Mouse (Mus musculus) granulocyte monocyte progenitor cell, adult 5-6 weeks (primary cell): ENCODE data around the gene Ppp1r37. TPM values are rescaled to one million over a fixed set of nuclear protein-coding genes. Genes with fewer than 3 reads are reported as not detected.

Source experiments
- ATAC-seq: replicated peaks from 2 replicates; pipeline ENCODE4 v1.8.0; 2016; ENCODE audit warnings: mild to moderate bottlenecking, moderate TSS enrichment, inconsistent platforms; ENCODE audit not compliant: poor library complexity, severe bottlenecking
- total RNA-seq, 2 experiments: library from RNA; stranded (forward) in 1 of 2; stranded (reverse) in 1 of 2; fragments of 200-712, 200-1000 nt in 1 of 2; fragments of >200 nt in 1 of 2; fragmentation: Nextera tagmentation in 1 of 2; gene quantifications; 2 replicates each; pipeline ENCODE4 v1.2.3; 2014 to 2017

The Ppp1r37 gene
- total RNA-seq, 2 experiments from 2014 or later, result 17.8 to 32.3 TPM

DNA sequence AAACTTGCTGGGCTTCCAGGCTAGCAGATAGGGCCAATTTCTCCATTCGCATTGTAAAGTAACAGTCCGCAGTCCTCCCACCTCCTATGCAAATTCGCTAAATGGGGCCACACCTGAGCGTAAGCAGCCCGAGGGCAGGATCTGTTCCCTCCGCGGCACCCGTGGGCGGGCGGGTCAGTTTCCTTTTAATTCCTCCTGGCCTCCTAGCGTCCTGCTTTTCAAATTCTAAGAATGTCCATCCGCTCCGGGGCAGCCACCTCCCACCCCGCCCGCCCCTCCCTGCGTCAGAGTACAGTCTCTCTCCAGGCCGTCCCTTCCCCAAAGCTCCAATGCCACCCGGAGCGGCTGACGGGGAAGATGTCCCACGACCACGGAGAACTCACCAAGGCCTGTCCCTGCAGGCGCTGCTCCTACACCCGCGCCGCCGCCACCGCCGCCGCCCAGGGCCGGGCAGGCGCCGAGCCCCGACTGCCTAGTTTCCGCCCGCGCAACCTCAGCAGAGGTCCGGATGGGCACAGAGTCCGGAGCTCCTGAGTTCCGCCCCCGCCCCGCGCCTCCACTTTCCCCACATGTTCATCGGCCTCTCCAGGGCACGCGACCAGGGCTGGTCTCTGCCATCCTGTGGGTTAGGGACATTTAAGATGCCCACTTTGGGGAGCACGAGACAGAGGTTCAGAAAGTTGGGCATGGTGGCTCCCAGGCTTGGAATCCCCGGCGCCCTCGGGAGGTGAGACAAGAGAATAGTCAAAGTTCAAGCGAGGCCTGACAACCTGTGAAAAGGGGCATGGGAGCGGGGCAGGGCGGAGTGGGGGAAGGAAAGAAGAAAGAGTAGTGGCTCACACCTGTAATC, 10.3 kb upstream of the Ppp1r37 start:
- ATAC-seq, result peak; percentile 58

DNA sequence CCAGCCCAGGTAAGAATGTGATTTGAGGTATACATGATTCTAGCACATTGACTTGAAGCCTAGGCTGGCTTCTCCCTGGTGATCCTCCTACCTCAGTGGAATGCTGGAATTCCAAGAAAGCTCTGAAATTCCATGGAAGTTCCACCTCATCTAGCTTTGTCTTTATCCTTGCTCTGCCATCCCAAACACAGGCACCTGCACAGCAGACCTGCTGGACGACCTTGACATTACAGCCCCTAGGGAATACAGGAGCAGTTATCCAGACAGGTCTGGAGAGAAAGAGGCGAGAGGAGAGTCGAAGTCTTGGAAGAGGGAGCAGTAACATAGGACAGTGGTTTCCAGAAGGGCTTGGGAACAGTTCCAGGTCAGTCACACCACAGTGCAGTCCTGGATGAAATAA, 6.8 kb upstream of the Ppp1r37 start:
- no peak for ATAC-seq

DNA sequence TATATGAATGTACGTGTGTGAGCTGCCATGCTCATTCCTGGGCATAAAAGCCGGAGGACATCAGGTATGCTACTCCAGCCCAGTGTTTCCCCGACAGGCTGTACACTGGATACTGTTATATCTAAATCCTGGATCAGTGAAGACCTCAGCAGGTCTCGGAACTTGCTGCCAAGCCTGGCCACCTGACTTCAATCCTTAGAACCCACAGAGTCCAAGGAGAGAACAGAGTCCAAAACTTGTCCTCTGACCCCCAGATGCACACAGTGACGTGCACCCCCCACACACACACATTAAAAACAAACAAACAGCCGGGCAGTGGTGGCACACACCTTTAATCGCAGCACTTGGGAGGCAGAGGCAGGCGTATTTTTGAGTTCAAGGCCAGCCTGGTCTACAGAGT, 4.5 kb upstream of the Ppp1r37 start:
- ATAC-seq, result no peak

- no peak for ATAC-seq
Measured at GRCm38 (mm10) chr7:19565803-19566202, 2.9 kb upstream of the Ppp1r37 start.

DNA sequence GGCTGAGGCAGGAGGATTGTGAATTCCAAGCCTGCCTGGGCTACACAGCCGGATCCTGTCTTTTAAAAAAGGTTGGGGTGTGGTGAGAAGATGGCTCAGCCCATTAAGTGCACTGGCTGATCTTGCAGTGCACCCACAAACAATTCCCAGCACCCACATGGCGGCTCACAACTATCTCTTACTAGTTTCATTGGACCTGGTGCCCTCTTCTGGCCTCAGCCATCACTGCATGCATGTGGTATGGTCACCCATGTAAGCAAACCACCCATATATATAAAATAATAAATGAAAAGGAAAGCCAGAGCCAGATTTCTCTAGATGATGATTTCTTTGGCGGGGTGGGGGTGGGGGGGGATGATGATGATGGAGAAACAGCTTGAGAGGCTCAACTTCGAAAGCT, 1.6 kb upstream of the Ppp1r37 start:
- no peak for ATAC-seq

DNA sequence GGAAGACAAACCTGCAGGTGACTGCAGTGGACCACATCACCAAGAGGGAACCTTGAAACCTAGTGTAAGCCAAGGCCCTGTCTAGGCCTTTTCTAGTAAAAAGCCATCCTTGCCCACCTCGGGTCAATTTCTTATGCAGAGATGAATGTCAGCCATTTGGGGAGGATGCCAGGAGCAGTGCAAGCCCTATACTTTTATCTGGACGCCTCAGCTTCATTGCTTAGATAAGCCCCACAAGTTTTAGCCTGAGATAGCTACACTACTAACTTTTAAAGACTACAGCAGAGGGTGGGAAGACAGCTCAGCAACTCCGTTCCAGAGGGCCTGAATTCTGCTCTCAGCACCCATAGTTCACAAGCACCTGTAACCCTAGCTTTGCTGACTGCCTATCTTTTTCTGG, 1.0 kb upstream of the Ppp1r37 start:
- no peak for ATAC-seq

DNA sequence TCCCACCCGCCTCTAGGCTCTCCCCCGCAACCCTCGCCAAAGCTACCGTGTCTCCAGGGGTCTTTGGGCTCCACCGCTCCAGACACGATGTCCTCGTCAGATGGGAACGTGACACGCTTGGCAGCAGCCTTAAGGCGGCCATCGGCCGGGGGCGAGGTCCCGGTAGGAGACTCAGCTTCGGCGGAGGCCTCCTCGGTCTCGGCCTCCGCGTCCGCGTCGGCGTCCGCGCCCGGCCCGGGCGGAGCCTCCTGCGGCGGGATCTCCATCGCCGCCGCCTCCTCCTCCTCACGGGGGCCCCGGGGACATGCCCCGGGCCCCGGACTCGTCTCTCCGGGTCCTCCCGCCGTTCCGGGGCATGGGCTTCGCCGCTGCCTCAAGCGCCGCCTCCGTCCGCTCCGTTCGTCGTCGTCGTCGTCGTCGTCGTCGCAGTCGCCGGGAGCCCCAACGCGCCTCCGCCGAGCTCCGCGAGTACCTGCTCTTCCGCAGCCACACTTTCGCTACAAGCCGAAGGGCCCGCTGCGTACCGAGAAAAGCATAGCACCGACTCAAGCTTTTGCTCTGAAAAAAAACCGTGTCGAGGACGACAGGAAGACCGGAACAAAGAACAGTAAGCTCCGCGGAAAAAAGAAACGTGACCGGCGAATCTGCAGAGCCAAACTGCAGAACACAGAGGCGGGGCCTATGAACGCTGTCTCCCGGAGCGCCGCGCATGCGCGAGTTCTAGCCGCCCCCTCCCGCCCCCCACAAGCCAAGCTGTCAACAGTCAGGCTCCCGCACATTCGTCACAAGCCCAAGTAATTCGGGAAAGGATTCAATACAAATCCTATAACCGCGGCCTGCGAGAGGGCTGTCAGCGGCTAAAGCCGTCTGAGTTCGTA, 872 bp downstream of the Ppp1r37 start:
- peak; percentile 76 for ATAC-seq

GRCm38 (mm10) chr7:19561431-19561764, 1.5 kb downstream of the Ppp1r37 start:
- ATAC-seq, result no peak

GRCm38 (mm10) chr7:19560491-19561260, 2.2 kb downstream of the Ppp1r37 start:
- peak; percentile 39 for ATAC-seq

DNA sequence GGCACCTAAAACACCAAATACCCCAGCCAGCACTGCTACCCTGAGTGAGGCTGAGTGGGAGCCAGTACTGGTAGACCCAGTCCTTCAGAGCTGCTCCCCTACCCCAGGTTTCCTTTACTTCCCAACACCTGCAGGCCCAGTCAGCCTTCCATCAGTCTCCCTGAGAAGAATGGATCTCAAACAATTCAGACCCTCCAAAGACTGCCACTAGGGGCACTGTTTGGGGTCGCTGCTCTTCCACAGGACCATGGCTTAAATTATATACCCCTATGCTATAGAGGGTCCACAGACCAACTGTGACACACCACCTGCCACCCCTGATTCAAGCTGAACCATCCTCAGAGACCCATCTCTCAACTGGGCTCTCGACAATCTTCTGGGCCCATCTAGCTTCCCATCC, 3.9 kb downstream of the Ppp1r37 start:
- peak; percentile 17; the same call in 1 of the 2 replicates for ATAC-seq

DNA sequence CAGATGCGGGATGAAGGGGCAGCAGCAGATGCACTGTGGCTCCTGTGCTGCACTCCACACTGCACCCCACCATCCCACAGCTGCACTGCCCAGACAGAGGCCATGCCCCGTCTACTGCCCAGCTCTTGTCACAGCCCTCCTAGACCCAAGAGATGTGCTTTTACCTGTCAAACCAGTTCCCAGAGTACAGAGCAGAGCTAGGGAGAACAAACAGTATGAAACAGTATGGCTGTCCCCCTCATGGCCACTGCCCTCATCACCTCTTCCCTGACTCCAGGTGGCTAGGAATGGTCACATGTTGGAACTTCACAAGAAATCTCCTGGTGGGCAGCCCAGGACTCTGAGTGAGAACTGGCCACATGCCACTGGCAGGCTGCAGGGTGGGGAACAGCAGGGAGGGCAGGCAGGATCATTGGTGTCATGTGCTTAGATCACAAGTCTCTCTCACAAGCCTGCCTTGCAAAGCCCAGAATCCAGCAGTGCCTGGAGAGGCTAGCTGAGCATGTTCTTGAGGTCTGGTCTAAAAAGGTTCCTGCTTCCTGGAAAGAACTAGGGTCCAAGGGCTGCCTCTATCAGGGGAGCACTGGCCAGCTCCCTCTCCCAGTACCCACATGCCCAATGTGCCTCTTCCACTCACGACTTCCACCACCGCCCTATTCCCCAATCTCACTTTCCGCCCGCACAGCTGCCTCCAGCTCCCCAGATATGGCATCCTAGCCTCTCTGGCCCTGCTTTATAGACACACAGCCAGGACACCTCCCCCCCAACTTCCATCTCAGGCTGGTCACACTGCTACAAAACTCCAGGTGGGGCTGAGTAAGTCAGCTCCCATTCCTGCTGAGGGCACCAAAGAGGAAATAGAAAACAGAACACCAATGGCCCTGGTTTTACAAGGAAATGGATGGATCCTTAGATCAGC, 4.6 kb downstream of the Ppp1r37 start:
- ATAC-seq, result no peak

GRCm38 (mm10) chr7:19557086-19557485, 5.8 kb downstream of the Ppp1r37 start:
- ATAC-seq, result no peak

DNA sequence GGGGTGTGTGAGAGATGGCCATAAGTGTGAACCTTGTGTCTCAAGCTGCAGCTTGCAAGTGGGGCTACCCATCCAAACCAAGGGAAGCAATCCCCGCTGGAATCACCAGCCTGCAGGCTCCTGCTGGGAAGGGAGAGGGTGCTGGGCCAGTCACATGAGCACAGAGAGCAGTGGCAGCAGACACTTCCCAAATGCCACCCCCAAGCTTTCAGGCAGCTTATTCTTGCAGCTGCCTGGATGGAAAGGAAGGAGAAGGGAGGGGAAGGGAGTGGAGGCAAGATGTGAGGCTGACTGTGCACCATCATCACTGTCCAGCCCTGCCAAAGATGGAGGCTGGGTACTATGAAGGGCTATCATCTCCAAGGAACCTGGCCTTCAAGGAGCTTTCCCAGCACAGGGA, 8.7 kb downstream of the Ppp1r37 start:
- no peak for ATAC-seq

GRCm38 (mm10) chr7:19552443-19552842, 10.4 kb downstream of the Ppp1r37 start:
- ATAC-seq, result 0 out of 2 replicates have a peak, but pooled peaks have one; percentile 23

DNA sequence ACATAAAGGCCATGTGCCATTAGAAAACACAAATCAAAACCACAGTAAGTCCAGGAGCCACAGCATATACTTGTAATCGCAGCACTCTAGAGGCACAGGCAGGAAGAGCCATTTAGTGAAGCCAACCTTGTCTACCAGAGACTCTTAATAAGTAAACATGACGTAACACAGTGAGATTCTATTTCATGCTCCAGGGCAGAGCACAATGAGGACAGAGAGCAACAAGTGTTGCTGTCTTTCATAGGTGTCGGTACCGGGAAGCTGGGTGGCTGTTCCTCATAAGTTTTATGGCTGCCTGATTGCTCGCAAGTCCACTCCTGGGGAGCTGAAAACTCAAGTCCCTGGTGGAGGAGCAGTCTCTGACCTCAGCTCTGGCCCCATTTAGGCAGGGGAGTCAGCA, 11.2 kb downstream of the Ppp1r37 start:
- ATAC-seq, result no peak

- ATAC-seq, result no peak
Measured at GRCm38 (mm10) chr7:19549394-19549793, 13.5 kb downstream of the Ppp1r37 start.

DNA sequence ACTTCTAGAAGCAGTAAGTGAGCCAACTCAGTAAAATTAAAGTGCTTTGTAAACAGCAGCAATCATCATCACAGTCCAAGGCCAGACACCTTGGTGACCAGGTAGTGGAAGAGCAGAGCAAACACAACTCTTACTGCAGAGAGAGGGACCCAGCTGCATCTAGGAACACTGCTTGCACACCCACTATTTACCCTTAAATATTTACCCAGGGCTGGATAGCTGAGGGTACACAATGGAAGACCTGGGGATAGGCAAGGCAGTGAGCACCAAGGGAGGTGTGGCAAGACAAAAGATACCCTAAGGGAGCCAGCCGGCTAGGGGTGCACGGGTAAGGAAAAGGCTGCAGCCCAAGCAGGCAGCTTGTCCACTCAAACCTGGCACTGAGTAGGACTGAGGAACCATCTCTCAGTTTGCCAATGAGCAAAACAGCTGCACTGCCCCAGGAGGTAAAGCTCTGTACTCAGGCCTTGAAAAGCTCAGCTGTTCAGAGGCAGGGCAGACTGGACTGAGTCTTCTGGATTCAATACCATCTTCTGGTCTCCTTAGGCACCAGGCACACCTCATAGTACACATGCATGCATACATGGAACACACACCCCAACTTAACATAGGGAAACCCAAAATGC, 15.4 kb downstream of the Ppp1r37 start:
- no peak for ATAC-seq

DNA sequence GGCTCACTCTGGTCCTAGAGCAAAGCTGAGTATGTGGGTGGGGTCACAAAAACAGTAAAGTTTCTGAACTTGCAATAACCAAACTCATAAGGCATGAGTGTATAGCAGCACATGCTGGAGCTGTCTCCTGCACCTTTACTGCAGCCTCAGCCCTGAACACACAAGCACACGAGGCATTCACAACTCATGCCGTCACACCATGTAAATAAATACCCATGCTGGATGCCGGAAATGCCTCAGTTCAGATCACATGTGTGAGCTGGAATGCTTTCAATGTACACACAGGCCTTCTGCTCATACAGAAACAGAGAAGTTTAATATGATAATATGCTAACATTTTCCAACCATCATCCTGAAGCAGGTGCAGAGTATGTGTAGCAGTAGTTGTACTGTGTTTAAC, 16.9 kb downstream of the Ppp1r37 start:
- ATAC-seq, result no peak

GRCm38 (mm10) chr7:19543584-19543983, 19.3 kb downstream of the Ppp1r37 start:
- peak; percentile 80 for ATAC-seq
